Mouse (Mus musculus) E14TG2a.4 (cell line): Measurements from ENCODE around the gene Neurod1.

Experiments used
- H3K27me3 ChIP-seq: 2 replicates; pipeline ENCODE4 v1.6.1; 2014; ENCODE audit warnings: low read length, control low read depth; ENCODE audit not compliant: insufficient read depth
- H3K36me3 ChIP-seq: 2 replicates; pipeline ENCODE4 v1.6.1; 2014; ENCODE audit warnings: low read length, control low read depth; ENCODE audit not compliant: insufficient read depth
- H3K4me1 ChIP-seq: replicated peaks from 2 replicates; pipeline ENCODE4 v1.6.1; 2014; ENCODE audit warnings: low read depth, low read length, control low read depth
- H3K4me3 ChIP-seq: replicated peaks from 2 replicates; pipeline ENCODE4 v1.5.1; 2014; ENCODE audit warnings: mild to moderate bottlenecking, low read length
- H3K9me3 ChIP-seq: 2 replicates; pipeline ENCODE4 v1.6.1; 2014; ENCODE audit warnings: low read length, control low read depth
- CTCF ChIP-seq: conservative IDR thresholded peaks from 2 replicates; pipeline ENCODE4 v1.5.1; 2014; ENCODE audit warnings: low read length
- NANOG ChIP-seq: IDR thresholded peaks from 2 replicates; pipeline ENCODE4 v1.6.1; 2014; ENCODE audit warnings: borderline replicate concordance, low read length, mixed read lengths
- POU5F1 ChIP-seq: IDR thresholded peaks from 2 replicates; pipeline ENCODE4 v1.6.1; 2014; ENCODE audit warnings: low read length, borderline replicate concordance

The Neurod1 gene

GRCm38 (mm10) chr2:79429650-79430049 is 26.9 kb downstream of the Neurod1 start:
- Histone ChIP-seq H3K36me3 (no peaks in the 10 kb centered on the region), H3K27me3 (no peaks in the 10 kb centered on the region), H3K4me1 (peaks cover 32% of the 10 kb centered on the region), H3K9me3 (no peaks in the 10 kb centered on the region), H3K4me3 (peak overlapping the region; percentile 82)
- TF ChIP-seq POU5F1, result no peak
- TF ChIP-seq CTCF, result no peak
- peak; percentile 52; the same call in 1 of the 2 replicates for TF ChIP-seq NANOG

DNA sequence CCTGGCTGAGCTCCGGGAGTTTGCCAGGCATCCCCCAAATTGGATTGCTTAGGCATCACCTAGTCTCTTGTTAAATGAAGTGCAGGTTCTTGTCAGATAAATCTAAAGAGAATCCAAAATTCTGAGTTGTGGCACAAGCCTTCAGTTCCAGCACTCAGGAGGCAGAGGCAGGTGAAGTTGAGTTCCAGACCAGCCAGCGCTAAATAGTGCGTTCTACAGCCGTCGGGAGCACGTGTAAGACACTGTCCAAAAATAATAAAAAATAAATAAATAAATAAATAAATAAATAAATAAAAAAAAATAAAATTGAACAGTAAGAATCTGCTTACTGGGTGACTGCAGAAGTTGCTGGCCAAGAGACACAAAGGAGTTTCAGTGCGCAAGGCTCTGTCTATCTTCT is 27.4 kb downstream of the Neurod1 start:
- no peaks in the 10 kb centered on the region for H3K36me3 ChIP-seq
- TF ChIP-seq NANOG, result no peak
- no peak for TF ChIP-seq CTCF
- TF ChIP-seq POU5F1, result no peak
- no peaks in the 10 kb centered on the region for H3K27me3 ChIP-seq
- H3K9me3 ChIP-seq, result no peaks in the 10 kb centered on the region
- peaks cover 32% of the 10 kb centered on the region for H3K4me1 ChIP-seq
- H3K4me3 ChIP-seq, result peak overlapping the region; percentile 82

- H3K4me3 ChIP-seq, result peak overlapping the region; percentile 82
- no peak for TF ChIP-seq NANOG
- TF ChIP-seq POU5F1, result no peak
- TF ChIP-seq CTCF, result no peak
- no peaks in the 10 kb centered on the region for H3K27me3 ChIP-seq
- no peaks in the 10 kb centered on the region for H3K36me3 ChIP-seq
- H3K4me1 ChIP-seq, result peaks cover 32% of the 10 kb centered on the region
- H3K9me3 ChIP-seq, result no peaks in the 10 kb centered on the region
Observed at GRCm38 (mm10) chr2:79428569-79429104, 27.9 kb downstream of the Neurod1 start.

- TF ChIP-seq NANOG (no peak), CTCF (no peak), POU5F1 (no peak)
- Histone ChIP-seq H3K9me3 (no peaks in the 10 kb centered on the region), H3K4me1 (peaks cover 32% of the 10 kb centered on the region), H3K4me3 (peak overlapping the region; percentile 82), H3K36me3 (no peaks in the 10 kb centered on the region), H3K27me3 (no peaks in the 10 kb centered on the region)
Observed at GRCm38 (mm10) chr2:79428022-79428421, 28.5 kb downstream of the Neurod1 start.

DNA sequence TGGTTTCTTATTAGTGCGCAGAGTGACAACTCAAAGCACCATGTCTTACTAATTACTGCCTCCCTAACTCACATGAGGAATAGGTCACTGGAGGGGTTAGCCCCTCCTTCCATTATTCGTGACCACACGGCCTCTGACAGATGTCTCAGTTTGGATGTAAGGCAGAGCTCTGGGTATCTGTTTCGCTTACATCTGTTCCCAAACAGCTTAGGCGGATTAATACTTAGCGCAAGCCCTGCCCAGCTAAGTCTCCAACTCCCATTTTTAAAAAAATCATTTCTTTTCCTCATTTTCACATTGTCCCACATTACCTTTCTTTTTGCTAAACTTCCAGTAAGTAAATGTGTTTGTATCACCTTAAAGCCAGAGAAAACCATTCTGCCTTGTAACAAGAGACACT is 34.9 kb downstream of the Neurod1 start:
- Histone ChIP-seq H3K9me3 (no peaks in the 10 kb centered on the region), H3K4me3 (no peak overlapping the region)
- TF ChIP-seq CTCF, result no peak
- TF ChIP-seq POU5F1, result no peak
- TF ChIP-seq NANOG, result no peak

DNA sequence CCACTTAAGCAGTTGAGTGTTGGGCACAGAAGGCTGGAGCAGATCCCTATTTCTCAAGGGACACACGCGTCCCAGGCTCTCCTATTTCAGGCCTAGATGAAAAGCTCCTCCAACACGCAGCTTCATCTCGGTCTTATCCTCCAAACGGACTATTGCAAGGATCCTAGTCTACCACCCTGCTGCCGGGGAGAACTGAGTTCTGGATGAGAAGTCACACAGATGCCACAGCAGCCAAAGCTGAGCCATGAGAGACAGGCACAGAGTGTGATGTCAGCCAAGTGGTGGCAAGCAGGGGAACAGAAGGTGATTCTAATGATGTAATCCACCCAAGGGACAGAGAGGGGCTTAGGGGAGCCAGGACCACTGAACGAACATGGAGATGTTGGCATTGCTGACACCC is 42.0 kb downstream of the Neurod1 start:
- no peaks in the 10 kb centered on the region for H3K36me3 ChIP-seq
- no peak overlapping the region for H3K4me3 ChIP-seq
- H3K4me1 ChIP-seq, result no peaks in the 10 kb centered on the region
- H3K9me3 ChIP-seq, result no peaks in the 10 kb centered on the region
- H3K27me3 ChIP-seq, result no peaks in the 10 kb centered on the region
- TF ChIP-seq POU5F1, result no peak
- TF ChIP-seq NANOG, result no peak
- no peak for TF ChIP-seq CTCF

More for the DNA sequence above, 34.9 kb downstream of the Neurod1 start:
- no peaks in the 10 kb centered on the region for H3K4me1 ChIP-seq
- H3K36me3 ChIP-seq, result no peaks in the 10 kb centered on the region
- H3K27me3 ChIP-seq, result no peaks in the 10 kb centered on the region

DNA sequence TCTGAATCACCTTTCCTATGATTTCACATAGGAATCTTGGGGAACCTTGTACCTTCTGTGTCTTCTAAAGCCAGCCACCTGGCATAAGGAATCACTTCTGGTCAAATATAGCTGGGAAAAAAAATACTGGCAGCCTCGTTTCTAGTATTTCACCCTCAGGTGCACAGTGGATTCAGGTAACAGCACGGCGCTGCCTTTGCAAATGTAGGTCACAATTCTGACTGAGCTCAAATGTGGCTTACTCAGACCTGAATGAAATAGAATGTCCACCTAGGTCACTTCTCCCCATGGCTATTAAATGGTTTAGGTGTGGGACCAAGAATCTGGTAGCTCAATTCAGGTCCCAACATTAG is 45.7 kb downstream of the Neurod1 start:
- TF ChIP-seq CTCF, result no peak
- TF ChIP-seq NANOG, result no peak
- H3K4me3 ChIP-seq, result no peak overlapping the region
- H3K27me3 ChIP-seq, result no peaks in the 10 kb centered on the region
- H3K4me1 ChIP-seq, result no peaks in the 10 kb centered on the region
- H3K36me3 ChIP-seq, result no peaks in the 10 kb centered on the region
- H3K9me3 ChIP-seq, result no peaks in the 10 kb centered on the region

GRCm38 (mm10) chr2:79410247-79410902 is 46.2 kb downstream of the Neurod1 start:
- TF ChIP-seq CTCF (no peak), NANOG (no peak), POU5F1 (no peak)
- Histone ChIP-seq H3K27me3 (no peaks in the 10 kb centered on the region), H3K4me1 (no peaks in the 10 kb centered on the region), H3K36me3 (no peaks in the 10 kb centered on the region), H3K4me3 (no peak overlapping the region), H3K9me3 (no peaks in the 10 kb centered on the region)
